Comparison of ENCODE assay signal across 7 mouse cellular contexts in the genomic region with DNA sequence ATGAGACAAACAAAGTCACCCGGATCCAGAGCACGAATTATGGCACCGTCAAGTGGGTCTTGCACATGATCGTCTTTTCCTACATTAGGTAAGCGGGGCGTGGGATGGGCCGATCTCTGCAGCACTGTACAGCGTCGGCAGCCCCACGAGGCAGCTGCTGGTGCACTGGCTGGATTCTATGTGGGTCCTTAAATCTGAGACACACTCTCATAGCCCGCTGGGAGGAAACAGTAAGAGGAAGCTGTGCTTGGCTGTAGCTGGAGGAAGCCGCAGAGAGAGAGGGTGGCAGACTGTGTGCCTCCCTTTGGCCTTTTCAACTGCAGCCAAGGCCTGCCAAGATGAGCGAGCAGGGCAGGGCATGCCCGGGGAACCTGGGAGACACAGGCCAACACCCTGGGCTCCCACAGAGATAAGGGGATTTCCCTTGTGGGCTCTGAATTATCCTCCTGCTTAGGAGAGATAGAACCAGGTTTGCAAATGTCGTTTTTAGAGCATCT. TPM values are rescaled to one million over a fixed set of nuclear protein-coding genes. Genes with fewer than 3 reads are reported as not detected.
A peak's percentile ranks its signal among the peaks of the same experiment; 100 is the strongest.
DNase-seq lines count a peak whose midpoint lies in the region; ATAC-seq lines count a peak whose summit lies in the region.

No protein-coding gene starts in this region.

- H3K4me2 ChIP-seq in midbrain, embryonic 13.5 days (replicated peaks), result 0 out of 2 replicates have a peak overlapping the region, but pooled peaks have one; percentile 19
- H3K4me2 ChIP-seq in midbrain, embryonic 11.5 days, result no peak overlapping the region
- H3K4me2 ChIP-seq in midbrain, embryonic 16.5 days (ENCODE audit: low read length), result peak overlapping the region; percentile 21

- H3K27ac ChIP-seq in midbrain, embryonic 13.5 days, result peak overlapping the region; percentile 12; the same call in 1 of the 2 replicates
- no peak overlapping the region for H3K27ac ChIP-seq in midbrain, embryonic 11.5 days (ENCODE audit: low read depth, low read length)
- peak overlapping the region; percentile 12 for H3K27ac ChIP-seq in midbrain, embryonic 16.5 days (ENCODE audit: low read length)

- H3K36me3 ChIP-seq in midbrain, embryonic 13.5 days, result no peaks in the 10 kb centered on the region
- H3K36me3 ChIP-seq in midbrain, embryonic 11.5 days (ENCODE audit: control insufficient read depth, insufficient read depth, low read length), result no peaks in the 10 kb centered on the region
- no peaks in the 10 kb centered on the region for H3K36me3 ChIP-seq in midbrain, embryonic 16.5 days (ENCODE audit: control insufficient read depth, insufficient read depth, low read length)

- H3K4me1 ChIP-seq in midbrain, embryonic 13.5 days (replicated peaks), result peaks cover 9% of the 10 kb centered on the region
- no peaks in the 10 kb centered on the region for H3K4me1 ChIP-seq in midbrain, embryonic 11.5 days (ENCODE audit: control insufficient read depth, insufficient read depth, low read length)
- H3K4me1 ChIP-seq in midbrain, embryonic 16.5 days (ENCODE audit: control insufficient read depth, insufficient read depth, low read length), result no peaks in the 10 kb centered on the region

- no peaks in the 10 kb centered on the region for H3K9me3 ChIP-seq in midbrain, embryonic 13.5 days
- no peaks in the 10 kb centered on the region for H3K9me3 ChIP-seq in midbrain, embryonic 11.5 days (ENCODE audit: control insufficient read depth, low read length)
- H3K9me3 ChIP-seq in midbrain, embryonic 16.5 days (replicated peaks; ENCODE audit: control insufficient read depth, low read length, poor library complexity, severe bottlenecking), result no peaks in the 10 kb centered on the region

- H3K27me3 ChIP-seq in midbrain, embryonic 13.5 days, result no peaks in the 10 kb centered on the region
- H3K27me3 ChIP-seq in midbrain, embryonic 11.5 days (ENCODE audit: control insufficient read depth, insufficient read depth, low read length), result no peaks in the 10 kb centered on the region
- no peaks in the 10 kb centered on the region for H3K27me3 ChIP-seq in midbrain, embryonic 16.5 days (ENCODE audit: control insufficient read depth, insufficient read depth, low read depth, low read length)

- ATAC-seq in midbrain, embryonic 13.5 days, result no peak
- no peak for ATAC-seq in midbrain, embryonic 11.5 days (ENCODE audit: low FRiP score)
- no peak for ATAC-seq in midbrain, embryonic 16.5 days

- no peak for DNase-seq in midbrain, embryonic 11.5 days (ENCODE audit: low spot score, missing footprints)
- peak; percentile 51 for DNase-seq in ZHBTc4 (ENCODE audit: low read depth, low spot score)
- peak; percentile 36 to 67 for DNase-seq in heart, adult 9 months (ENCODE audit: low spot score in 2 of 2)
- peak; percentile 24 to 49 for DNase-seq in kidney, postnatal 36 days
- DNase-seq in thymus, postnatal 25 days, result peak; percentile 54

- no peak overlapping the region for H3K4me3 ChIP-seq in midbrain, embryonic 13.5 days (replicated peaks)
- no peak overlapping the region for H3K4me3 ChIP-seq in midbrain, embryonic 11.5 days (ENCODE audit: low read depth, low read length)
- H3K4me3 ChIP-seq in midbrain, embryonic 16.5 days (ENCODE audit: low read depth, low read length), result no peak overlapping the region

- WGBS in midbrain, embryonic 13.5 days, result 77% methylated on average over 15 of the region's 15 CpGs
- WGBS in midbrain, embryonic 11.5 days, result 82% methylated on average over 15 of the region's 15 CpGs
- WGBS in midbrain, embryonic 16.5 days, result 73% methylated on average over 15 of the region's 15 CpGs

- no peak overlapping the region for H3K9ac ChIP-seq in midbrain, embryonic 13.5 days (replicated peaks)
- H3K9ac ChIP-seq in midbrain, embryonic 11.5 days (ENCODE audit: low read length), result no peak overlapping the region
- no peak overlapping the region for H3K9ac ChIP-seq in midbrain, embryonic 16.5 days (ENCODE audit: low read depth, low read length)

RNA-seq across cellular contexts. Expression of gene P2rx7, which starts 0.4 kb away (rescaled TPM):
- polyA plus RNA-seq in midbrain, embryonic 13.5 days (2015; fragmentation: Nextera tagmentation; extraction: Ambion mirVana), result 2.3 and 2.7 TPM in 2 replicates
- 0.63 and 0.92 TPM in 2 replicates for polyA plus RNA-seq in midbrain, embryonic 11.5 days (2014; fragmentation: Nextera tagmentation; extraction: Ambion mirVana)
- polyA plus RNA-seq in midbrain, embryonic 16.5 days (2015; fragmentation: Nextera tagmentation; extraction: Ambion mirVana), result 1.8 and 2.5 TPM in 2 replicates

RNA-seq across cellular contexts. Expression of gene Ift81, which starts 29.8 kb away (rescaled TPM):
- polyA plus RNA-seq in midbrain, embryonic 13.5 days (2015; fragmentation: Nextera tagmentation; extraction: Ambion mirVana), result 76.2 and 84.5 TPM in 2 replicates
- 48.5 and 50.5 TPM in 2 replicates for polyA plus RNA-seq in midbrain, embryonic 11.5 days (2014; fragmentation: Nextera tagmentation; extraction: Ambion mirVana)
- 71.6 and 86.7 TPM in 2 replicates for polyA plus RNA-seq in midbrain, embryonic 16.5 days (2015; fragmentation: Nextera tagmentation; extraction: Ambion mirVana)
